Mouse (Mus musculus) c-Kit-positive CD71-positive TER-119-positive erythroid progenitor cells, embryonic 14.5 days (primary cell): Measurements from ENCODE around the gene Phf13.
"Not testable (repeated sequence)": the region's sequence is repeated elsewhere in the genome, so short reads cannot be mapped to it uniquely, and the experiment has no call there.

Source experiments
- DNase-seq: peaks from one replicate; pipeline ENCODE4 v3.0.0-alpha.2; 2013; ENCODE audit warnings: low spot score

Phf13 gene

GRCm38 (mm10) chr4:151996173-151996950 lies at the start of gene Phf13:
Gene Phf13, minus strand, starts transcription at chr4:151996258.
- peak; percentile 98 for DNase-seq

GRCm38 (mm10) chr4:152044609-152045008 lies 48.6 kb upstream of the Phf13 start:
- DNase-seq: no peak

GRCm38 (mm10) chr4:152043171-152043570 lies 47.1 kb upstream of the Phf13 start:
- no peak for DNase-seq

GRCm38 (mm10) chr4:152041924-152042641 lies 46.0 kb upstream of the Phf13 start:
- no peak for DNase-seq

- no peak for DNase-seq
These were observed 43.8 kb upstream of the Phf13 start for GRCm38 (mm10) chr4:152039831-152040310.

GRCm38 (mm10) chr4:152038985-152039830 lies 43.1 kb upstream of the Phf13 start, which contains the start of gene Nol9:
Gene Nol9, plus strand, starts transcription at chr4:152039321.
- peak; percentile 84 for DNase-seq

GRCm38 (mm10) chr4:152038225-152038984 lies 42.3 kb upstream of the Phf13 start, which contains the start of gene Tas1r1:
Gene Tas1r1, minus strand, starts transcription at chr4:152038568.
- DNase-seq: no peak

GRCm38 (mm10) chr4:152036464-152036863 lies 40.4 kb upstream of the Phf13 start:
- not testable (repeated sequence) for DNase-seq

GRCm38 (mm10) chr4:152032922-152033321 lies 36.9 kb upstream of the Phf13 start:
- DNase-seq: no peak

GRCm38 (mm10) chr4:152029997-152030396 lies 33.9 kb upstream of the Phf13 start:
- DNase-seq: no peak

GRCm38 (mm10) chr4:152029087-152029486 lies 33.0 kb upstream of the Phf13 start:
- DNase-seq: no peak

GRCm38 (mm10) chr4:152028456-152028855 lies 32.4 kb upstream of the Phf13 start:
- DNase-seq: no peak

GRCm38 (mm10) chr4:152027524-152027923 lies 31.5 kb upstream of the Phf13 start, which contains the start of gene Zbtb48:
Gene Zbtb48, minus strand, starts transcription at chr4:152027671.
- DNase-seq: peak; percentile 96

GRCm38 (mm10) chr4:152026751-152027508 lies 30.9 kb upstream of the Phf13 start:
- DNase-seq: no peak

- no peak for DNase-seq
These were observed 28.5 kb upstream of the Phf13 start for GRCm38 (mm10) chr4:152024525-152024924.

GRCm38 (mm10) chr4:152022506-152022905 lies 26.4 kb upstream of the Phf13 start:
- DNase-seq: no peak

- DNase-seq: no peak
These were observed 25.6 kb upstream of the Phf13 start for GRCm38 (mm10) chr4:152021568-152022097.

GRCm38 (mm10) chr4:152020024-152020423 lies 24.0 kb upstream of the Phf13 start:
- DNase-seq: no peak

GRCm38 (mm10) chr4:152019073-152019472 lies 23.0 kb upstream of the Phf13 start:
- no peak for DNase-seq
